Comparison of ENCODE assay signal across 8 mouse cellular contexts in genomic region chr4:133174361-133174760, GRCm38 (mm10). TPM values are rescaled to one million over a fixed set of nuclear protein-coding genes. Genes with fewer than 3 reads are reported as not detected.
A peak's percentile ranks its signal among the peaks of the same experiment; 100 is the strongest.
DNase-seq lines count a peak whose midpoint lies in the region; ATAC-seq and TF ChIP-seq lines count a peak whose summit lies in the region.

No protein-coding gene starts in this region.

- peaks cover 60% of the 10 kb centered on the region for H3K4me1 ChIP-seq in bone marrow macrophage, adult 2 months (ENCODE audit: control insufficient read depth, insufficient read depth, low read length)
- peaks cover 21% of the 10 kb centered on the region for H3K4me1 ChIP-seq in kidney, postnatal 0 days (replicated peaks; ENCODE audit: insufficient read depth, low read length)
- H3K4me1 ChIP-seq in stomach, embryonic 14.5 days (ENCODE audit: control insufficient read depth, insufficient read depth, low read length) = peaks cover 32% of the 10 kb centered on the region

- no peak for ATAC-seq in kidney, postnatal 0 days (replicated peaks; ENCODE audit: low FRiP score, low read depth)
- no peak for ATAC-seq in stomach, embryonic 14.5 days (ENCODE audit: insufficient number of reproducible peaks, insufficient read depth, low FRiP score, low read depth)

- H3K4me2 ChIP-seq in kidney, postnatal 0 days (ENCODE audit: low read length) = peak overlapping the region; percentile 33
- no peak overlapping the region for H3K4me2 ChIP-seq in stomach, embryonic 14.5 days (replicated peaks; ENCODE audit: low read depth, low read length)

- TF ChIP-seq POLR2A in bone marrow macrophage, adult 2 months (IDR thresholded peaks at IDR 0.05; ENCODE audit: borderline replicate concordance, low read depth, low read length) = no peak

- no peak overlapping the region for H3K9ac ChIP-seq in kidney, postnatal 0 days (ENCODE audit: low read depth, low read length)
- no peak overlapping the region for H3K9ac ChIP-seq in stomach, embryonic 14.5 days (replicated peaks; ENCODE audit: low read depth, low read length)

- no peaks in the 10 kb centered on the region for H3K9me3 ChIP-seq in kidney, postnatal 0 days (replicated peaks; ENCODE audit: low read length)
- no peaks in the 10 kb centered on the region for H3K9me3 ChIP-seq in stomach, embryonic 14.5 days (ENCODE audit: control insufficient read depth, low read depth, low read length)

- no peak for DNase-seq in left cerebral cortex, adult 2 months (ENCODE audit: extremely low spot score in 1 of 2, low spot score in 2 of 2)
- DNase-seq in left cerebral cortex, adult 8-10 months (ENCODE audit: low spot score in 2 of 2) = no peak
- peak; percentile 92 for DNase-seq in kidney, postnatal 0 days (ENCODE audit: low spot score)
- no peak for DNase-seq in adrenal gland, postnatal 14 days
- DNase-seq in cerebellum, adult 9-11 months = no peak
- no peak for DNase-seq in left cerebral cortex, postnatal 10 days (ENCODE audit: extremely low spot score in 1 of 2, low spot score in 2 of 2)

- intact Hi-C loops in left cerebral cortex, adult 2 months (cut with DNase I) = loop anchor here (5.0 kb wide), 1 partner anchor 42 kb away; the partner anchor contains the start of gene Wasf2
- intact Hi-C loops in left cerebral cortex, postnatal 10 days (cut with DNase I) = no loop called here

- no peaks in the 10 kb centered on the region for H3K27me3 ChIP-seq in kidney, postnatal 0 days (ENCODE audit: insufficient read depth, low read length)
- no peaks in the 10 kb centered on the region for H3K27me3 ChIP-seq in stomach, embryonic 14.5 days (ENCODE audit: control insufficient read depth, insufficient read depth, low read length)

- H3K36me3 ChIP-seq in kidney, postnatal 0 days (ENCODE audit: insufficient read depth, low read length) = peaks cover 16% of the 10 kb centered on the region; the same call in 1 of the 2 replicates
- peaks cover 27% of the 10 kb centered on the region; the same call in 1 of the 2 replicates for H3K36me3 ChIP-seq in stomach, embryonic 14.5 days (ENCODE audit: control insufficient read depth, insufficient read depth, low read length)

- no peak for TF ChIP-seq CTCF in left cerebral cortex, adult 2 months (IDR thresholded peaks at IDR 0.05)
- TF ChIP-seq CTCF in bone marrow macrophage, adult 2 months (IDR thresholded peaks at IDR 0.05; ENCODE audit: low read depth, low read length) = no peak
- no peak for TF ChIP-seq CTCF in kidney, postnatal 0 days (IDR thresholded peaks at IDR 0.05; ENCODE audit: low read depth)

- peak overlapping the region; percentile 75 for H3K27ac ChIP-seq in left cerebral cortex, adult 2 months
- peak overlapping the region; percentile 96 for H3K27ac ChIP-seq in bone marrow macrophage, adult 2 months (ENCODE audit: insufficient read depth, low read depth, low read length)
- H3K27ac ChIP-seq in kidney, postnatal 0 days = peak overlapping the region; percentile 78
- H3K27ac ChIP-seq in stomach, embryonic 14.5 days (ENCODE audit: low read length) = peak overlapping the region; percentile 77

- H3K4me3 ChIP-seq in left cerebral cortex, adult 2 months = no peak overlapping the region
- H3K4me3 ChIP-seq in bone marrow macrophage, adult 2 months (ENCODE audit: insufficient read depth, low read length) = peak overlapping the region; percentile 53
- H3K4me3 ChIP-seq in kidney, postnatal 0 days (replicated peaks; ENCODE audit: low read depth, low read length) = no peak overlapping the region
- H3K4me3 ChIP-seq in stomach, embryonic 14.5 days (ENCODE audit: low read depth, low read length) = no peak overlapping the region

- 31% methylated on average over 4 of the region's 4 CpGs for WGBS in kidney, postnatal 0 days
- 35% methylated on average over 4 of the region's 4 CpGs for WGBS in stomach, embryonic 14.5 days

RNA-seq across cellular contexts. Expression of gene Cd164l2, which starts 37.6 kb away (rescaled TPM):
- 1 to 10 TPM; 7.3 to 7.7 TPM for total RNA-seq in left cerebral cortex, adult 2 months (2021)
- 1 to 10 TPM; 3.7 to 6.9 (median 3.8) TPM for total RNA-seq in left cerebral cortex, adult 8-10 months (2022)
- polyA plus RNA-seq in bone marrow macrophage, adult 2 months (2012; ENCODE audit: insufficient read depth, insufficient read length, missing spikeins) = not detected in 2 replicates
- polyA plus RNA-seq in kidney, postnatal 0 days (2015; fragmentation: Nextera tagmentation; extraction: Ambion mirVana) = 19.1 and 19.6 TPM in 2 replicates
- polyA plus RNA-seq in stomach, embryonic 14.5 days (2014; fragmentation: Nextera tagmentation; extraction: Ambion mirVana) = 8.7 and 11.6 TPM in 2 replicates
- total RNA-seq in adrenal gland, postnatal 14 days (2021) = 2.4 and 5.0 TPM in 2 replicates
- 1 to 10 TPM; 1.3 to 1.5 TPM for total RNA-seq in left cerebral cortex, postnatal 10 days (2021)

RNA-seq across cellular contexts. Expression of gene Gpr3, which starts 38.0 kb away (rescaled TPM):
- 10 to 100 TPM; 12.5 to 15.6 TPM for total RNA-seq in left cerebral cortex, adult 2 months (2021)
- total RNA-seq in left cerebral cortex, adult 8-10 months (2022) = 1 to 10 TPM; 6.0 to 9.0 (median 6.9) TPM
- not detected in 2 replicates for polyA plus RNA-seq in bone marrow macrophage, adult 2 months (2012; ENCODE audit: insufficient read depth, insufficient read length, missing spikeins)
- 0.11 and 0.54 TPM in 2 replicates for polyA plus RNA-seq in kidney, postnatal 0 days (2015; fragmentation: Nextera tagmentation; extraction: Ambion mirVana)
- not detected in 2 replicates for polyA plus RNA-seq in stomach, embryonic 14.5 days (2014; fragmentation: Nextera tagmentation; extraction: Ambion mirVana)
- 0.19 TPM in 2 replicates for total RNA-seq in adrenal gland, postnatal 14 days (2021)
- total RNA-seq in left cerebral cortex, postnatal 10 days (2021) = 1 to 10 TPM; 5.1 to 5.2 TPM

RNA-seq across cellular contexts. Expression of gene Wasf2, which starts 44.1 kb away (rescaled TPM):
- 10 to 100 TPM; 25.7 to 34.3 TPM for total RNA-seq in left cerebral cortex, adult 2 months (2021)
- 10 to 100 TPM; 27.4 to 42.1 (median 38.9) TPM for total RNA-seq in left cerebral cortex, adult 8-10 months (2022)
- 133 and 150 TPM in 2 replicates for polyA plus RNA-seq in bone marrow macrophage, adult 2 months (2012; ENCODE audit: insufficient read depth, insufficient read length, missing spikeins)
- 98.8 and 113 TPM in 2 replicates for polyA plus RNA-seq in kidney, postnatal 0 days (2015; fragmentation: Nextera tagmentation; extraction: Ambion mirVana)
- 120 and 124 TPM in 2 replicates for polyA plus RNA-seq in stomach, embryonic 14.5 days (2014; fragmentation: Nextera tagmentation; extraction: Ambion mirVana)
- total RNA-seq in adrenal gland, postnatal 14 days (2021) = 117 and 150 TPM in 2 replicates
- 10 to 100 TPM; 23.9 to 38.5 TPM for total RNA-seq in left cerebral cortex, postnatal 10 days (2021)
